Mouse (Mus musculus) right cerebral cortex, postnatal 10 days (tissue): ENCODE results near the gene Lrrk2.

ENCODE experiments used
- DNase-seq, 2 experiments: peaks; one replicate each; pipeline ENCODE4 v3.0.0; 2021; ENCODE audit warnings: low spot score in 2 of 2

Gene Lrrk2

DNA sequence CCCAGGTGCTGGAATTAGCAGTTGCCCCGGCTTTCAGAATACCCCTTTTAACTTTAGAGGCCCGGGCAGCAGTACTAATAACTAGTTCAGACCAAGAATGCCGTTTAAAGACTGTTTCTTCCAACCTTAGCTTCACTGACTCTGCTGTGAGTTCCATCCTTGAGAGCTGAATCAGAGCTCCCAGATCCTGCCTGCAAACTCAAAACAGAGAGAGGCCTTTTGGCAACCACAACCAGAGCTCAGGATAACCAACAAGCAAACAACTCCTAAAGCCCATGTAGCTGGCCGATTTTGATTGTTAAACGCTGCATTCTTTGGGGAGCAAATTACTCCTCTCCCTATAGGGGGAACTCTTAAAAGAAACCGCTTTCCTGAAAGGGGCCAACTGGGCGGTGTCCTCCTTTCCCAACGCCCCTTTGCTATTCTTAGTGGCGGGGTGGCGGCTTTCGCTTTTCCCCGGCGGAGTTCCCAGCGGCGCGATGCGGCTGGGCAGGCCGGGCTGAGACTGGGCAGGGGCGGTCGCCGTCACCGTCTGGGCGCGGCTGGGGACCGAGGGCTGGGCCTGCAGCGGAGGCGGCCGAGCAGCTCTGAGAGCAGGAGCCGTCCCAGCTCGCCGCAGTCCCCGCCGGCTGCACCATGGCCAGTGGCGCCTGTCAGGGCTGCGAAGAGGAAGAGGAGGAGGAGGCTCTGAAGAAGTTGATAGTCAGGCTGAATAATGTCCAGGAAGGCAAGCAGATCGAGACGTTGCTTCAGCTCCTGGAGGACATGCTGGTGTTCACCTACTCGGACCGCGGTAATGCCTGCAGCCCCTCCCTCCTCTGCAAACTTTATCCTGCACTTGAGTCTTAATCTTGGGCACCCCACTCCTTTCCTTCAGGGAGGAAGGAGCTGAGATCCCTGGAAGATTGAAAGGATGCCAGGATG, at the start of gene Lrrk2:
Gene Lrrk2, plus strand, starts transcription at position 531 of the 924 bp plus-strand sequence.
- DNase-seq, result peak; percentile 76 to 77

DNA sequence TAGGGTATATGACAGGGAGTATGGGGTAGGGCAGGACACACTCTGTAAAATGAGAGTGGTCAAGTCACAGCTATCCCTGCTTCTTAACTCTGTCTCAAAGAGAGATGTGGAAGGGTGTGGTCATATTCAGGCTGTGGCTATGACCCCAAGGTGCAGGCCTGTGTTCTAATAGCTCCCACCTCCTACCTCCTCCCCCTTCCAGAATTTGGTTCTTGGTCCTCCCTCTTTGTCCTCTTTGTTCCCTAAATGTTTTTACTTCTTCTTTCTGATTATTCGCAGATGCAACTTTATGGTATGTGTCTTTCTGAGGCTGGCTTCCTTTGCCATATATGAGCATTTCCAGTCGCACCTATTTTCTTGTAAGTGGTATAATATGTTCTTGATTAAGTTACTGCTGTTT, 48.5 kb upstream of the Lrrk2 start:
- no peak for DNase-seq

DNA sequence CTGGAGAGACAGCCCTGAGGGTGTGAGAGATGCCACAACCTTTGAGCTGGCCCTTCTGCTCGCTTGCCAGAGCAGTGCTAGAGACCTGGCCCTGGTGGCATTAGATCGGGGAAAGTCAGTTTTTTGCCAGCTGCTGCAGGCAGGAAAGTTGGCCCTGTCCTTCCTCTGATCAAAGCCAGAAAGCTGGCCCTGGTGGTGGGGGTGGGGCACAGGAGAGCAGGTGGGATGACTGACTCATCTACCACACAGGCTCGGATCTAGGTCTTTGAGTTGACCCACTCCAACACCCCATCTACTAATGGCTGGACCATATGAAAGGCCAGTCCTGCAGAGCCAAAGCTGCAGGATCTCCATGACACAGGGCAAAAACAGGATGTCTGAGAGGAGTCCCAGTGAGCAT, 43.8 kb upstream of the Lrrk2 start:
- DNase-seq, result no peak

DNA sequence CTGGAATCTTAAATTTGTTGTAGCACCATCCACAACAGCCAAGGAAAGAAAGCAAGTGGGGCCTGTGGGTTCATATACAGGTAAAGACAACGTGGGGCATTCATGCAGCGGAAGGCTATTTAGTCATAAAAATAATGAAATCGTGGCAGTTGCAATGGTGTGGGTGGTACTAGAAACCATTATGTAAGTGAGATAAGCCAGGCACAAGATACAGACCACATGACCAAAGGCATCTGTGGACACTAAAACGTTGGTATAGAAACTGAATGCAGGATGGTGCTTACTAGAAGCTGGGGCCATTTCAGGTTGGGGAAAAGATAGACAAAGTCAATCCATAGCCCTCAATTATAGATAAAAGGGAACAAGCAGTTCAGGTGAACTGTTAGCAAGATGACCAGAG, 40.5 kb upstream of the Lrrk2 start:
- DNase-seq, result no peak

DNA sequence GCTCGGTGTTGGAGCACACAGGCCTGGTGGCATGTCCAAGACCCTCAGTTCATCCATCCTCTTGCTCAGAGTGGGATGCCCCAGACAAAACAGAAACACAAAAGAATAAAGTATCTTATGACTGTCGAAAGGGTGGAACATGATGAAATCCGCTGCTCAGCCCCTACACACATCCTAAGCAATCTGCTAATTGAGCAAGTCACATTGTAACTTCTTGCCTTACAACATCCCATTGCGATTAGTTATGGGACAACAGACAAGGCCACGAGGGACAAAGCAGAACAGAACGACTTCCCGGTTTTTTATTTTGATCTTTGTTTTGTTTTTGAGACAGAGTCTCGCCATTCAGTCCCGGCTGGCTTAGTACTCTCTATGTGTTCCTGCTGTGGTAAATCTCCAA, 39.9 kb upstream of the Lrrk2 start:
- DNase-seq, result no peak

DNA sequence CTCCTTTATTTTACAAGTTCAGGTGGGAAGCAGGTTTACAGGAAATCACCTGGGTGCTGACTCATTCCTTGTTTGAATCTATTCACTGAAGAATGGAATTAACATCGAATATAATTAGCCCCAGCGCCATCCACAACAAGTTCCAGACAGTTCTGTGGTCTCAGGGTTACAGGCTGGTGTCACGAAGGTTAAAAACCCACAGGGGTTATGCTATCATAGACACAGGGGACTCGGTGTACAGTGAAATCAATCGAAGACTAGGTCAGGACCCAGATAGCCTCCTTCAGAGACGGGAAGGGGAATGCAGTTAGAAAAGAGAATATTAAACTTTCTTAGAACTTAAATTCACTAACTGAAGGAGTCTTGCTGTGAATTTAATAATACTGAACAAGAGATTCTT, 39.2 kb upstream of the Lrrk2 start:
- no peak for DNase-seq

DNA sequence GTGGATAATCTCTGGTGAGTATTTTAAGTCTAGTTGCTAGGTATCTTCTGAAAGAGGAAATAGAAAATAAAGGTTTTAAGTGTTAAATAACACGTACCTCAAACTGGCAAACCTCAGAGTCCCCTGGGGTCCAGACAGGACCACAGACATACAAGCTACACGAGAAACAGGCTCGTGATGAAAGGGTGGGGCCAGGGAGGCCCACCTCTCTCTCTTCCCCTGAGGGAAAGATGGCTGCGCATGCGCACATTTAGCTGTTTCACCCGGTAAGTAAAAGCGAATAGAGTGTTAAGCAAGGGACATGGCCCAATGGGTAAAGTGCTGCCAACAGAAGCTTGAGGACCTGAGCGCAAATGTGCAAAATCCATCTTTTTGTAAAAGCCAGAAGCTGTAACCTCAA, 38.7 kb upstream of the Lrrk2 start:
- no peak for DNase-seq

DNA sequence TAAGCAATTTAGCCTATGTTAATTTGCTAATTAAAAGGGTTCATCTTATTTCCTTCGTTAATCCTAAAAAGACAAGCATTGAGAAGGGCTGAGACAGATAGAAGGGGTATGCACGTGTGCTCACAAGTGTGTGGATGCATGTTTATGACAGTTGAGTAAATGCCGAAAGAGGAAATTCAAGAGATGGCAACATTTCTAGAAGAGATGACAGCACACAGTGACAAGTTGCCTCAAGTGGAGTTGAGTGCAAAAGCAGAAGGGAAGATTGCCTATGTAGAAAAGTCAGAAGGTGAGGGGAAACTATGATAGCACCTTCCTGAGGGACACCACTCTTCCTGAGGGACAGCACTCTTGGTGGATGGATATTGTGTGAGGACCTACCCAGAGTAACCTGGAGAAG, 31.3 kb upstream of the Lrrk2 start:
- no peak for DNase-seq

DNA sequence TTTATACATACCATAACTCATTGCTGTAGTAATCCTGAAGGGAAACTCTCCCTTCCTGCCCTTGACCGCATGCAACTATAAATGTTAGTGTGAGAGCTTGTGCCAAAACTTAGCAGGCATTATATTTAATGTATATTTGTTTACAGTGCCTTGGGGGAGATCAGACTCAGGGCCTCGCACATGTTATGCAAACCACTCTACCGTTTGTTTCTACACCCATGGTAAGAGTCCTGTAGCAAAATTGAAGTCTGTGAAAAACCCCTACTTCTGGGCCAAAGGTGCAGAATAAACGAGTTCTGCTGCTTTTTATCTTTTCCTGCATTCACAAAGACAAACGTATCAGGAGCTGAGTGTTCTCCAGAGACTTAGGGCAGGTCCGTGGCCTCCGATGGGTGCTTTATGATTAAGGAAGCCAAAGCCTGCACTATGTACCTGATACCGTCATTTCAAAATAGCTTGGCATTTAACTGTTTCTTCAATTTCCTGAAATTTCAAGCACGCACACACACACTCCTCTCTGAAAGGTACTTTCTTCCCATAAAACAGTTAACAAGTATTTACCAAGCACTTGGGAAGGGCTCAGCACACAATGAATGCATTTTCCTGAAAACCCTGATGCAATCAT, 30.2 kb upstream of the Lrrk2 start:
- no peak for DNase-seq

DNA sequence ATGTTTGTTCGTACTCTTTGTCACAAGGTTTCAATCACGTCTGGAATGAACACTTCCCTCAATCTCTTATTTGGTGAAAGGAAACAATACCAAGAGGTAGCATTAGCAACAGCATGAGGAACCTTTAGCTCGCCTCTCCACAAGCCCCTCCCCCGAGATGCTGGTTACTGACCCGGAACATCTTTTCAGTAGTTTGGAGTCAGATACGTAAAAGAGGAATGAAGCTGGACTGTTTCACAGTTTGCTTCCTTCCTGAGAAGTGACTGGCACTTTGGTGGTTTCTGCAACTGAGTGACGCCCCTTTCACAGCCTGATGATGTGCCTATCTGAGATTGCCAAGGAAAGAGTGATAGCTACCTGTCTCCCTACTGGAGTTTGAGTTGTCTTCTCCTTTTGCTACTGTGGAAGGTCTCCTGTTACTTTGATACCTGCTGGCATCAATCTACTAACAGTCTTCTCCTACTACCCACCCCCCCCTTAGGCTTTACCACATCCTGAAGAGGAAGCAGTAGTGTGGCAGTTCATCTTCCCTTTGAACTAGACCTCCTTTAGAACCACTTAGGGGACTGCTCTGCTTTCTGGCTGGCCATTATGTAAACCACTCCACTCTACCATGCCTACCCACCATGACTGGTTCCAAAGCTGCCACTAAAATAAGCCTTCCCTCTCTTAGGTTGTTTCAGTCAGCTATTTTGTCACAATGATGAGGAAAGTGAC, 29.2 kb upstream of the Lrrk2 start:
- no peak for DNase-seq

DNA sequence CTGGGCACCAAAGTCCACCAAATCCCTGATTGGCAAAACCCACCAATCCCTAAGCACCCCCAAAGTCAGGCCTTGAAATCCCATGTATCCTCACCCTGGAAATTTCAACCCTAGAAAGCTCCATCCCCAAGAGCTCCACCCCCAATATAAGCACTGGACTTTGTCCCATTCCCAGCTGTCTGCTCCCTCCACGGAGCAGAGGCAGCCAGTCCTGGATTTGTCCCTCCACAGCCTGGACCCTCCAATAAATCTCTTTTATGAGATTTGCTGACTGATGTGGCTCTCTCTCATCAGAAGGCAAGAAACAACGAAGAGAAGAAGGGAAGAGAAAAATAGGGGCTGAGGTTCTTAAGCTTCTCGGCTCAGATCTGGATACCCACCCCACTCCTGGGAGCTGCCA, 22.7 kb upstream of the Lrrk2 start:
- no peak for DNase-seq

DNA sequence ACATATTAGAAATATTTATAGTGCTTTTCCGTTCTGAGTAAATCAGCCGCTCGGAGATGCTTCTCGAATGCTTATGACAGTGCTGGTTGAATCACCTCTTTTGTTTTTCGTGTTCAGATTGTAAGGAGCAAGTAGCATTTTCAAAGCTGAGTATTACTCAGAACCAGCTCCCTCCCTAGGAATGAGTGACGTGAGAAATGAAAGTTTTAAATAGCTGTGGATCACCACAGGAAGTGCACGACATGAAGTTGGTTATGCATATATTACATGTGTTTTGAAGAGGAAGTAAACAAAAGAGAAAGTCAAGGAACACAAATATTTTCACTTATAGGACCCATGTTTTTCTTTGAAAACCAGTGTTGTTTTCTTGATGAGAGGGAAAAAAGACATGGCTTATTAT, 21.5 kb upstream of the Lrrk2 start:
- DNase-seq, result no peak

DNA sequence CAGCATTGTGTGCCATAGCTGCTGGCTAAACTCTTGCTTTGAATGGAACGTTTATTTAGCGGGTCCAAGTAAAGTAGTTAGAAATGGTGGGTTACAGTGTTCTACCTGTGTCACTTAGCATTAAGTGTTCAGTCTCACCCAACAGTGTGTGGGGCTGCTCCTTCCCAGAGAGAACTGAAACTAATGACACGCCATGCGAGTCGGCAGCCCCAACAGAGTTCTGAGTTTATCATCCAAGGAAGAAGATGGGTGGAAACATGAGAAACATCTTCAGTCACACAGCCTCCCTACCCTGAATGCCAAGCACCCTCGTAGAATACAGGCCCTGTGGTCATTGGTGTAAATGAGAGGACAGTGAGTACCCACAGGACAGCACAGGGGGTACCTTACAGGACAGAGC, 14.7 kb upstream of the Lrrk2 start:
- no peak for DNase-seq

DNA sequence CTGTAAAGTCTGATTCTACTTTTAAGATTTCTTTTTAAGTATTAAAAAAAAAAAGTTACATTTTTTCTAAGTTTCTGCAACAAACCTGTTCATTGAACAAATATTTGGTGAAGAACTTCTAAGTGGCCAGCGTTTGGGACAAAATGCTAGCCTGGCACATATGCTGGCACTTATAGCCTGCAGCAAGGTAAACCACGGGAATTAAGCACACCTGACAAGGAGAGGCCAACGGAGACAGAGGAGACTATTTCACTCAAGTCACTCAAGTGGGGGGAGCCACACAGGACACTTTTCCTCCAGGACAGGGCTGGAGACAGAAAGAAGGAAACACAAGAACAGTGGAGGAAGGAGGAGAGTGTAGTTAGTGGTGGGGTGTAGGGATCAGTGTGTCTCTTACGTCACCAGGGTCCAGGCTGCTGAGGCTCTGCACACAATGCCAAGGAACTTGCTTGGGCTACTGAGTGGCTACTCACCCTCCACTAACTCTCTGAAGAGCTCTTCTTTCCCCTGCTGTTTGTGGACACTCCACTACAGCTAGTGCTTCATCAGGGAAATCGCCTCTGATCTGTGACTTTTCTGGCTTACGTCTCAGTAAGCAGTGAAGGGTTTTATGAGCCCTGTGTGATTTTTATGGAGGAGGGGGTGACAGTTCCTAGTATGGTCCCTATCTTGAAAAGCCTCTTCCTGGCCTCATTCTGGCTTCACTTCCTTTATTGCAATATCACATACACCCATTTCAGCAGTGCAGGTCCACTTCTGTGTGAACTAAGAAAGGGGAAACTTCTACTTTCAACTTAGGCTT, 12.5 kb upstream of the Lrrk2 start:
- DNase-seq, result no peak

DNA sequence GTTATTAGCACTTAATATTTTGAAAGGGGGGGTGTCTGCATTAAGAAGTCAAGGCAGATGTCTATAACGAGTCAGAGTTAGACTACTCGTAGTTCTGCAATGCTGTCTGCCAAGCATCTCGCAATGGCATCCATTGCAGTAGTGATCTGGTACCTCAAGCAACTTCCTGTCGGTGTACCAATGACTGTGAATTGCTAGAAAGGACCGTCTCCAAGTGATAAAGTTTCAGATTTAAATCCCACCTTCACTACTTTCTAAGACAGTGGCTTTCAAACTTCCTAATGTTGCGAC, 12.0 kb upstream of the Lrrk2 start:
- no peak for DNase-seq

DNA sequence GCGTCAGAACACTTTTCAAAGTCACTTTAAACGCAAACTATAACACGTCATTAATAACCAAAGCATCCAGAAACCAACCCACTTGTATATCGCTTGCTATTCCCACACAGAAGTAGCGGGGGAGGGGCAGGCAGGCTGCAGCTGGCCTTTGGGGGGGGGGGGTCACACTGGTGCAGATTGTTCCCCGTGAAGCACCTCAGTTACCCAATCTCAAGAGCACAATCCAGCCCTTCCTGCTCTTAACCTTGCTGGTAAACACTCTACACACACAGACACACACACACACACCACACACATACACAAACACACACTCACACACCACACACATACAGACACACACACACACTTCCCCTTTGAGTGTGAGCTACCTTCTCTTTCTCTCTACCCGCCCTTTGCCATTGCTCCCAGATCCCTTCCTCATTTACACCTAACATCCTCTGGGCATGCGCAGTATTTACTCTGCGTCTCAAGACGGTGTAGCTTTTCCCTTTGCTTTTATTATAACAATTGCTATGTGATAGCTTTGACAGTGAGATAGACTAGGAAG, 8.3 kb upstream of the Lrrk2 start:
- no peak for DNase-seq

DNA sequence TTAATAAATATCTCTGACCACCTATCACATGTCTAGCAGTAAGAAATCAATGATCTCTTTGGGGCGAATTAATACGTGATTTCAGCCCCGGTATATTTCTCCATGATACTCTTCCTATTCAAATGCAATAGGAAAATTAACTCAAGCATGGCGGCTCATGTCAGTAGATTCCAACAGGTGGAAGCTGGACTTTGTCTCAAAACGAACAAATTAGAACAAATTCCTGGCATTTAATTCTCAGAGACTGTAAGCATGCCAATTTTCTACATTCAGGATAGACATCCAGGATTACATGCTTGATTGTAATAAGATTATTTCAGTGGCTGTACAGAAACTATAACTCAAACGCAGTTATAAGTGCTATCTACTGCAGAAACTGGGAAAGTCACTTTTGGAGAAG, 7.4 kb upstream of the Lrrk2 start:
- DNase-seq, result no peak

DNA sequence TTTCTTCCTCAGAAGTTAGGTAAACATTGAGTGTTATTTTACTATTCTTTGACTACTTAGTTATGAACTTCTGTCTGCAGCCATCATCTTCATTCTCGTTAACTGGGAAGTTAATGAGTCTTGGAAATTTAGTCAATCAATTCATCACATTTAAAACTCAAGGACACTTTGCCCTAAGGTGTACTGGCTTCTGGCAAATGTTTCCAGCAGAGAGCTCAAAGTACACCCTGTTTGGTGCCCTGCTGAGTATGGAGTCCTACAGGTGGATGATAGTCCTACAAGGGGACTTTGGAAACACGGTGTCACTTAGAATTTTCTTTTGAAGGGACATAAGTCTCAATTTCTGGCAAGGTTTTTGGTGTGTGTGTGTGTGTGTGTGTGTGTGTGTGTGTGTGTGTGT, 1.8 kb upstream of the Lrrk2 start:
- no peak for DNase-seq

DNA sequence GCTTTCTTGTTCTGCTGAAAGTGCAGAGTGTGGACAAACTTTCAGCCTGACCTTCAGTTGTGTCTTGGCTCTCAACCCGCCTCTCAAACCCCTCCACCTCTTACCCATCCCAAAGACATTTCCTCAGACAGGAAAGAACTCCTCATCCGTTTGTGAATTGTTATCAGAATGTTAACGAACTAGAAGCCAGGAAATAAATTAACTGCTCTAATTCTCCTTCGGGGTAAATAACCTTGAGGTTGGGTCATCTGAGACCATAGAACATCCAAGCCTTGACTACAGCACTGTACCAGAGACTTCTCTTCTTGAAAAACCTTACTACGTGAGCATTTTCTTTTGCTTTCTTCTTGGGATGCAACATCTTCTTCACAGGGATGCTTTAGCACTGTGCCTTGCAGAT, 988 bp upstream of the Lrrk2 start:
- no peak for DNase-seq

DNA sequence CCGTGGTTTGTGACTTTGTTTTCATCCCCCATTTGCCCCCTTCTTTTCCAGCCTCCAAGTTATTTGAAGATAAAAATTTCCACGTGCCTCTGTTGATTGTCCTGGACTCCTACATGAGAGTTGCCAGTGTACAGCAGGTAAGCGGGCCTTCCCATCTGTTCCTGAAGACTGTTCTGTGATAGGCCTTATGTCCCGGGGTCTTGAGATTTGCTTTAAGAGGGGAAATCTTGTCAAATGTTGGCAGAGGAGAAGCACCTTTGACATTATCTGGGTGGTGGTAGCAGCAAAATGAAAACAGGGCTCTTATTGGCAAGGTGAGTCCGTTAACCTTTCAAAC, 562 bp downstream of the Lrrk2 start:
- no peak for DNase-seq

DNA sequence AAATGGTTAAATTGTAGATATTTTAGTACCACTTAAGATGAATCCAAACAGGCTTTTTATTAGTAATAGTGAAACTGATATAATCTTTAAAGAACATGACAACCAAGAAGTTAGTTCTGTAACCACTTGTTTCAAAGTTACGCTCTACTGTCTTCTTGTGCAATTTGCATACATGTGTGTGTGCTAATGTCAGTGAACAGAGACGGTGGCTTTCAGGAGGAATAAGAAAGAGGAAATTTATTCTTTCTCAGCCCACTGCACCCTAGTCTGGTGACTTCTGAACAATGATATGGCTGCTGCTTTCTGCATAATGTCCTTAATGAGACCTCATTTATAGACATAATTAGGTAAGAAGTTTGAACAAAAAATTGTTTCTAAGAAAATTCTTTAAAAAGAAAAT, 7.1 kb downstream of the Lrrk2 start:
- no peak for DNase-seq
